Mouse (Mus musculus) embryonic fibroblast, embryonic 13.5 days (primary cell): ENCODE data around the gene 1700069L16Rik.

Experiments used
- CTCF ChIP-seq: IDR thresholded peaks from 2 replicates; pipeline ENCODE4 v1.5.1; 2011; ENCODE audit warnings: mild to moderate bottlenecking, control low read depth, low read length, moderate library complexity, borderline replicate concordance; ENCODE audit not compliant: insufficient read depth
- POLR2A ChIP-seq: IDR thresholded peaks from 2 replicates; pipeline ENCODE4 v1.6.1; 2011; ENCODE audit warnings: low read depth, mild to moderate bottlenecking, control low read depth, low read length, moderate library complexity

- TF ChIP-seq CTCF (no peak), POLR2A (no peak)
Measured at GRCm38 (mm10) chr5:113694000-113694399, 30.6 kb downstream of the 1700069L16Rik start.
